ENCODE assay signal across 16 mouse cellular contexts in genomic region chr9:61673575-61674203, GRCm38 (mm10).
DNase-seq lines count a peak whose midpoint lies in the region; ATAC-seq and TF ChIP-seq lines count a peak whose summit lies in the region.
"Had no signal": no experiment of that assay in that cellular context is flagged by ENCODE, and none has a peak within 500 bp of the region (broad histone marks: within the 10 kb centered on the region; RNA-seq: fewer than 3 reads in every experiment).

No protein-coding gene starts in this region.

- peaks cover 74% of the 10 kb centered on the region for H3K4me1 ChIP-seq in embryonic facial prominence, embryonic 10.5 days
- H3K4me1 ChIP-seq in kidney, adult 2 months (ENCODE audit: control insufficient read depth, insufficient read depth, low read length): peaks cover 5% of the 10 kb centered on the region; the same call in 1 of the 2 replicates
- peaks cover 18% of the 10 kb centered on the region for H3K4me1 ChIP-seq in limb, embryonic 11.5 days (ENCODE audit: control insufficient read depth, insufficient read depth, low read length)
- H3K4me1 ChIP-seq: liver, embryonic 15.5 days had no signal

- H3K36me3 ChIP-seq in embryonic facial prominence, embryonic 10.5 days (replicated peaks): no peaks in the 10 kb centered on the region; the same call in 1 of the 2 replicates
- no peaks in the 10 kb centered on the region for H3K36me3 ChIP-seq in kidney, adult 2 months (ENCODE audit: control insufficient read depth, insufficient read depth, low read length)
- no peaks in the 10 kb centered on the region for H3K36me3 ChIP-seq in limb, embryonic 11.5 days (ENCODE audit: control insufficient read depth, insufficient read depth, low read length)
- H3K36me3 ChIP-seq: liver, embryonic 15.5 days had no signal

- peak; percentile 70 for DNase-seq in embryo, embryonic 10 days (ENCODE audit: low spot score)
- DNase-seq in embryonic facial prominence, embryonic 10.5 days (ENCODE audit: low spot score): peak; percentile 86
- peak; percentile 78 for DNase-seq in kidney, adult 2 months
- DNase-seq in limb, embryonic 11.5 days (ENCODE audit: low spot score): peak; percentile 74
- DNase-seq in cerebellum, postnatal 4 days (ENCODE audit: low spot score in 2 of 2): no peak
- DNase-seq in thymus, postnatal 25 days: no peak
- no peak for DNase-seq in lung, postnatal 36 days
- DNase-seq: cerebellum, adult 9-10 months; heart, adult 2 months; heart, postnatal 4 days; lung, postnatal 4 days; right cerebral cortex, postnatal 14 days; thymus, postnatal 14 days had no signal

- peaks cover 7% of the 10 kb centered on the region; the same call in 1 of the 2 replicates for H3K9me3 ChIP-seq in embryonic facial prominence, embryonic 10.5 days
- no peaks in the 10 kb centered on the region for H3K9me3 ChIP-seq in limb, embryonic 11.5 days (ENCODE audit: control insufficient read depth, low read length)
- H3K9me3 ChIP-seq: liver, embryonic 15.5 days had no signal

- no peak overlapping the region for H3K9ac ChIP-seq in limb, embryonic 11.5 days (ENCODE audit: low read length)
- H3K9ac ChIP-seq: liver, embryonic 15.5 days had no signal

- no peak overlapping the region for H3K4me3 ChIP-seq in embryonic facial prominence, embryonic 10.5 days
- H3K4me3 ChIP-seq in kidney, adult 2 months (ENCODE audit: insufficient read depth, low read depth, low read length): no peak overlapping the region
- H3K4me3 ChIP-seq in limb, embryonic 11.5 days (ENCODE audit: low read depth, low read length): no peak overlapping the region
- H3K4me3 ChIP-seq: heart, adult 2 months; liver, embryonic 15.5 days had no signal

- WGBS in embryonic facial prominence, embryonic 10.5 days: 33% methylated on average over 16 of the region's 16 CpGs
- 52% methylated on average over 16 of the region's 16 CpGs for WGBS in kidney, adult 2 months
- 19% methylated on average over 16 of the region's 16 CpGs for WGBS in limb, embryonic 11.5 days

- no peak for TF ChIP-seq POLR2A in kidney, adult 2 months (IDR thresholded peaks at IDR 0.05; ENCODE audit: low read depth, low read length)

- TF ChIP-seq CTCF in kidney, adult 2 months (conservative IDR thresholded peaks at IDR 0.05; ENCODE audit: insufficient read depth, insufficient read length, low read depth, low read length): no peak

- no peak overlapping the region for H3K4me2 ChIP-seq in limb, embryonic 11.5 days (ENCODE audit: low read depth, severe bottlenecking)
- H3K4me2 ChIP-seq: liver, embryonic 15.5 days had no signal

- peaks cover 4% of the 10 kb centered on the region; the same call in 1 of the 2 replicates for H3K27me3 ChIP-seq in embryonic facial prominence, embryonic 10.5 days (replicated peaks; ENCODE audit: low read depth, poor library complexity, severe bottlenecking)
- H3K27me3 ChIP-seq in kidney, adult 2 months (replicated peaks; ENCODE audit: control insufficient read depth, insufficient read depth, low read length): no peaks in the 10 kb centered on the region
- no peaks in the 10 kb centered on the region for H3K27me3 ChIP-seq in limb, embryonic 11.5 days (ENCODE audit: control insufficient read depth, insufficient read depth, low read length)
- H3K27me3 ChIP-seq: liver, embryonic 15.5 days had no signal

- ATAC-seq in limb, embryonic 11.5 days (ENCODE audit: insufficient number of reproducible peaks, low FRiP score, low TSS enrichment, low read depth): peak; percentile 51; the same call in 1 of the 2 replicates
- ATAC-seq: activated CD4-positive, CD25-positive, alpha-beta regulatory T cell, adult 4 months; midbrain, embryonic 16.5 days had no signal

- H3K27ac ChIP-seq in embryonic facial prominence, embryonic 10.5 days (replicated peaks): peak overlapping the region; percentile 70
- 0 out of 2 replicates have a peak overlapping the region, but pooled peaks have one; percentile 6 for H3K27ac ChIP-seq in kidney, adult 2 months (ENCODE audit: insufficient read depth, low read depth, low read length)
- H3K27ac ChIP-seq in limb, embryonic 11.5 days (replicated peaks; ENCODE audit: low read depth, low read length): peak overlapping the region; percentile 64; the same call in 1 of the 2 replicates
- H3K27ac ChIP-seq: heart, adult 2 months; liver, embryonic 15.5 days had no signal

Comparison
In these comparisons a context has a peak if more than half of its experiments do, and no peak if none do; other contexts are left out.
1. DNase-seq: peak in embryo, embryonic 10 days (single experiment), embryonic facial prominence, embryonic 10.5 days (single experiment), kidney, adult 2 months (single experiment) and limb, embryonic 11.5 days (single experiment); none in cerebellum, postnatal 4 days (0 of 2), thymus, postnatal 25 days (single experiment) and lung, postnatal 36 days (single experiment).
2. H3K27ac ChIP-seq: peak in every context shown above with its lines; median percentile 70 in embryonic facial prominence, embryonic 10.5 days; 64 in limb, embryonic 11.5 days; 6 in kidney, adult 2 months.